Mouse (Mus musculus): ENCODE data around the gene Lamb3. TPM values are rescaled to one million over a fixed set of nuclear protein-coding genes. Genes with fewer than 3 reads are reported as not detected.

Gene Lamb3
- polyA plus RNA-seq, 1 experiment from 2014 or later = 24.4 TPM

DNA sequence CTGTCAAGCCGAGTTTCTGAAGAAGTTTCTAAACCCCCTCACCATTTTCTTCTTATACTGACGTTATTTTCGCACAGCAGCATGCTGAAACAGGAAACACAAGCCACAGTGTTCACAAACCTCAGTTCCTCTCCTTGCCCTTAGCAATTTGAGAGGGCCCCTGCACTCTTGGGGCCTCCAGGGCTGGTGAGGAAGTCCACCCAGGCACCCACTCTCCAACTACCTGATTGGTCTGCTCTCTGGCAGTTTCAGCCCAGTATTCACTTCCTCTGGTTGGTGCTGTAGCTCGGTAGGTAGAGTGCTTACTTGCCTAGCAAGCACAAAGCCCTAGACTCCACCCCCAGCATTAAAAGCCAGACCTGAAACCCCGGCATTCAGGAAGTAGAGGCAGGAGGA, 6.1 kb upstream of the Lamb3 start, which contains the start of gene Traf3ip3:
TSS of gene Traf3ip3 (minus strand) at position 321 of the 396 bp plus-strand sequence.
- ATAC-seq (ENCODE audit: insufficient read depth) (no peak), DNase-seq (peak; percentile 12)
- 51% methylated on average over 5 of the region's 5 CpGs for WGBS
- no peaks in the 10 kb centered on the region for H3K9me3 ChIP-seq (ENCODE audit: low read depth, low read length)
- TF ChIP-seq CTCF (IDR thresholded peaks at IDR 0.05; ENCODE audit: low read depth) = no peak
- H3K27ac ChIP-seq (ENCODE audit: low read depth) = no peak within 1 kb of the TSS
- H3K4me1 ChIP-seq (ENCODE audit: insufficient read depth) = no peaks in the 10 kb centered on the region
- no peak within 1 kb of the TSS for H3K4me2 ChIP-seq
- no peaks in the 10 kb centered on the region for H3K27me3 ChIP-seq (ENCODE audit: insufficient read depth, low read length)
- no peaks in the 10 kb centered on the region for H3K36me3 ChIP-seq (ENCODE audit: insufficient read depth)
- H3K4me3 ChIP-seq (ENCODE audit: low read depth, low read length) = no peak within 1 kb of the TSS
- H3K9ac ChIP-seq = no peak within 1 kb of the TSS

DNA sequence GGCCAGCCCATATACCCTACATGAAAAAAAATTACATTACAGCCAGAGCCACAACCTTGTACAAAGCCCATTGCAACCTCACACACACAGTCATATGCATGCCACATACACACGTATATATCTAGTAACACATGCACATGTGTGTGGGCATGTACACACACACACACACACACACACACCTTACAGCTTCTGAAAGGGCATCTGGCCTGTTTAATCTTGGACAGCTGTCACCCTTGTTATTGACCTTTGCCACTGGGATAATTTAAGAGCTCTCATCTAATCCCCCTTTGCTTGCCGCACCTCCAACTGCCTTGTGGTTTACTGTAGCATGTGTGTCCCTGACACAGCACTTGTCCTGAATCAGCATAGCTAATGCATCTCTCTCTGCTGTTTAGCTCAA, 3.7 kb upstream of the Lamb3 start:
- Histone ChIP-seq H3K9me3 (ENCODE audit: low read depth, low read length) (no peaks in the 10 kb centered on the region), H3K36me3 (ENCODE audit: insufficient read depth) (no peaks in the 10 kb centered on the region), H3K4me2 (no peak overlapping the region), H3K27ac (ENCODE audit: low read depth) (no peak overlapping the region), H3K4me3 (ENCODE audit: low read depth, low read length) (no peak overlapping the region), H3K9ac (no peak overlapping the region), H3K4me1 (ENCODE audit: insufficient read depth) (no peaks in the 10 kb centered on the region), H3K27me3 (ENCODE audit: insufficient read depth, low read length) (no peaks in the 10 kb centered on the region)
- ATAC-seq (ENCODE audit: insufficient read depth) (no peak), DNase-seq (no peak)
- no peak for TF ChIP-seq CTCF (IDR thresholded peaks at IDR 0.05; ENCODE audit: low read depth)
- WGBS = 54% methylated on average over 2 of the region's 2 CpGs

DNA sequence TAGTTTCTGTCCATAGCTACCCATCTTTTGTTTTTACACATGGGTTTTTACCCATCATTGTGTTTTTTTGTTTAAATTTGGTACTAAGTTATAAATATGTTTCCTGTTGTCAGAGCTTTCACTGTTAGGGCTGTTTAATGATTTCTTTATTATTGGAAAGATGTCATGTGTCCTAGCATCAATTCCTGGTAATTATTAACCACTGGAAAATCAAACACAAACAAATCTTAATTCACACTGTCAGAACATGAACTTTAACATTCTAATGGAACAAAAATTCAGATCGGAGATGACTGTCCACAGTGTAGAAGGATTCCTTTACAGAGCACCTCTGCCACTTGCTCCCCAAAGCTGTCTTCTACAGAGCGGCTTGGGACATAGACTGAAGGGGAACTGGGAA, 2.1 kb upstream of the Lamb3 start:
- Histone ChIP-seq H3K4me2 (no peak overlapping the region), H3K4me3 (ENCODE audit: low read depth, low read length) (no peak overlapping the region), H3K27ac (ENCODE audit: low read depth) (no peak overlapping the region), H3K4me1 (ENCODE audit: insufficient read depth) (no peaks in the 10 kb centered on the region), H3K9me3 (ENCODE audit: low read depth, low read length) (no peaks in the 10 kb centered on the region), H3K27me3 (ENCODE audit: insufficient read depth, low read length) (no peaks in the 10 kb centered on the region), H3K9ac (no peak overlapping the region), H3K36me3 (ENCODE audit: insufficient read depth) (no peaks in the 10 kb centered on the region)
- WGBS = 86% methylated on average over 2 of the region's 2 CpGs
- TF ChIP-seq CTCF (IDR thresholded peaks at IDR 0.05; ENCODE audit: low read depth) = no peak
- ATAC-seq (ENCODE audit: insufficient read depth) (no peak), DNase-seq (no peak)

DNA sequence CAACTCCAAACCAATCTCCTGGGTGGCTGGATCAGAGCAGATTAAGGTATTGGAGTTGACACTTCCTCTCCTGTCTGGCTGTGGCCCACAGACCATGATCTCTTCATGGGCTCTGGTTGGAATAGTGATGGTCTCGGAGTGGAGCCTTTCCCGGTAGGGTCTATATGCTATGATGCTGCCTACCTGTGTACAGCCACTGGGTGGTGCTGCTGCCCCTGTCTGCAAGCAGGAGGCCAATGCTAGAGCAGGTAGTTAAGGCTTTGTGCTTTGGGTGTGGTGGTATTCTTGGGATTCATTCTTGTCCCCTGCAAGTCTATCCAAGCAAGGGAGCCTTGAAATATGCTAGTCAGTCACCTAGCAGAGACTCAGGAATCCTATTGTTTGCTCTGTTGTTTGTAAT, 679 bp downstream of the Lamb3 start:
- DNase-seq = peak; percentile 63
- 37% methylated on average over 2 of the region's 2 CpGs for WGBS

DNA sequence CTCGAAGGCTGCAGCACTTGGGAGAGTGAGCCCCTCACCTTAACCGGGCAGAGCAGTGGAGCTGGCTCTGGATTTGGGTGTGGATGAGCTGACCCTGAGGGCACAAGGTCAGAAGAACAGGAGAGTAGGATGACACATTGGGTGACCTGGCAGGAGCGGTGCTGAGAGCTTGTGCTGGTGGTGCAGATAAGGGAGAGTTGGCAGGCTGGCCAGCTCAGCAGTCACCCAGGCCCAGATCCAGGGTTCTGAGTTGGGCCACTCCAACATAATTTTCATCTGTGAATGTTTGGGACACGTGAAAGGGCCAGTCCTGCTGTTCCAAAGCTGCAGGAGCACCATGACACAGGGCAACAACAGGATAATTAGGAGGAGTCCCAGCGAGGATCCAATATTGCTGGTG, 3.9 kb downstream of the Lamb3 start:
- ATAC-seq (ENCODE audit: insufficient read depth) = no peak
- Histone ChIP-seq H3K27me3 (ENCODE audit: insufficient read depth, low read length) (no peaks in the 10 kb centered on the region), H3K4me1 (ENCODE audit: insufficient read depth) (no peaks in the 10 kb centered on the region), H3K4me2 (no peak overlapping the region), H3K4me3 (ENCODE audit: low read depth, low read length) (no peak overlapping the region), H3K27ac (ENCODE audit: low read depth) (no peak overlapping the region), H3K9ac (no peak overlapping the region), H3K36me3 (ENCODE audit: insufficient read depth) (no peaks in the 10 kb centered on the region), H3K9me3 (ENCODE audit: low read depth, low read length) (no peaks in the 10 kb centered on the region)
- 65% methylated on average over 5 of the region's 5 CpGs for WGBS
- DNase-seq = no peak
- no peak for TF ChIP-seq CTCF (IDR thresholded peaks at IDR 0.05; ENCODE audit: low read depth)

More for the DNA sequence above, 679 bp downstream of the Lamb3 start:
- H3K27ac ChIP-seq (ENCODE audit: low read depth) = no peak overlapping the region
- no peaks in the 10 kb centered on the region for H3K4me1 ChIP-seq (ENCODE audit: insufficient read depth)
- no peak overlapping the region for H3K4me3 ChIP-seq (ENCODE audit: low read depth, low read length)
- peak; percentile 81 for TF ChIP-seq CTCF (IDR thresholded peaks at IDR 0.05; ENCODE audit: low read depth)
- no peaks in the 10 kb centered on the region for H3K9me3 ChIP-seq (ENCODE audit: low read depth, low read length)
- no peak overlapping the region for H3K9ac ChIP-seq
- ATAC-seq (ENCODE audit: insufficient read depth) = no peak
- H3K36me3 ChIP-seq (ENCODE audit: insufficient read depth) = no peaks in the 10 kb centered on the region
- no peak overlapping the region for H3K4me2 ChIP-seq
- H3K27me3 ChIP-seq (ENCODE audit: insufficient read depth, low read length) = no peaks in the 10 kb centered on the region

DNA sequence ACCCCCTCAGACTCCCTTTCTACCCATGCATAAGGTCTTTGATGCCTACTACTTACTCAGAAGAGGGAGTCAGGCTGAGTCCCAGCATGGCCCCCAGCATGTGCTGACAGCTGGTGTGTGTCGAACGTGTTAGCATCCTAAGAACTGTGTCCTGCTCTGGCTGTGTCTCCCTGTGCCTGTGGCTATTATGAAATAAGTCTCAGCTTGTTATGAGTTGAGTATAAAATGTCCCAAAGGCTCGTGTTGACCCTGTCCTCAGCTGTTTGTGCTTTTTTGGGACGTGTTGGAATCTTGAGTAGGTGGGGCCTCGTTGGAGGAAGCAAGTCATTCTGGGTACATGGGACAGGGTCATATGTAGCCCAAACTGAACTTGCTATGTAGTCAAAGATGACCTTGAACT, 6.6 kb downstream of the Lamb3 start:
- WGBS = 55% methylated on average over 5 of the region's 5 CpGs
- no peak for ATAC-seq (ENCODE audit: insufficient read depth)

DNA sequence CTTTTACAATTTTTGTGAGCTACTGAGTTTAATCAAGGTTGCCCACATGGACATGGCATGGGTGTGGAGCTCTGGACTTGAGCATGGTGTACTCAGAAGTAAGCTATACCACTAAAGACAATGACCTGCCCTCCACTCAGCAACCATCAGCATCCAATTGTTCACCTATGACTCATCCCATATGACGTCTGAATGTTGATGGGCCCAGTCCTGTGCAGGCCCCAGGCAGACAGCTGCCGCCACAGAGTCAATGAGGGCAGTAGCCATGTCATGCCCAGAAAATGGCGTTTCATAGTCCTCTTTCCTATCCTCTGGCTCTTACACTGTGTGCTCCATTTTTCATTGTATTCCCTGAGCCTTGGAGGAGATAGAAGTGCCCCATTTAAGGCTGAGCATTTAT, 8.5 kb downstream of the Lamb3 start:
- Histone ChIP-seq H3K4me3 (ENCODE audit: low read depth, low read length) (no peak overlapping the region), H3K9ac (no peak overlapping the region), H3K27me3 (ENCODE audit: insufficient read depth, low read length) (no peaks in the 10 kb centered on the region), H3K4me1 (ENCODE audit: insufficient read depth) (no peaks in the 10 kb centered on the region), H3K36me3 (ENCODE audit: insufficient read depth) (no peaks in the 10 kb centered on the region), H3K4me2 (no peak overlapping the region), H3K9me3 (ENCODE audit: low read depth, low read length) (no peaks in the 10 kb centered on the region), H3K27ac (ENCODE audit: low read depth) (no peak overlapping the region)
- 70% methylated on average over 3 of the region's 3 CpGs for WGBS
- no peak for TF ChIP-seq CTCF (IDR thresholded peaks at IDR 0.05; ENCODE audit: low read depth)
- DNase-seq (no peak), ATAC-seq (ENCODE audit: insufficient read depth) (no peak)

More for the DNA sequence above, 6.6 kb downstream of the Lamb3 start:
- Histone ChIP-seq H3K9ac (no peak overlapping the region), H3K27ac (ENCODE audit: low read depth) (no peak overlapping the region), H3K9me3 (ENCODE audit: low read depth, low read length) (no peaks in the 10 kb centered on the region), H3K4me2 (no peak overlapping the region), H3K27me3 (ENCODE audit: insufficient read depth, low read length) (no peaks in the 10 kb centered on the region), H3K4me1 (ENCODE audit: insufficient read depth) (no peaks in the 10 kb centered on the region), H3K4me3 (ENCODE audit: low read depth, low read length) (no peak overlapping the region), H3K36me3 (ENCODE audit: insufficient read depth) (no peaks in the 10 kb centered on the region)
- TF ChIP-seq CTCF (IDR thresholded peaks at IDR 0.05; ENCODE audit: low read depth) = no peak
- no peak for DNase-seq

DNA sequence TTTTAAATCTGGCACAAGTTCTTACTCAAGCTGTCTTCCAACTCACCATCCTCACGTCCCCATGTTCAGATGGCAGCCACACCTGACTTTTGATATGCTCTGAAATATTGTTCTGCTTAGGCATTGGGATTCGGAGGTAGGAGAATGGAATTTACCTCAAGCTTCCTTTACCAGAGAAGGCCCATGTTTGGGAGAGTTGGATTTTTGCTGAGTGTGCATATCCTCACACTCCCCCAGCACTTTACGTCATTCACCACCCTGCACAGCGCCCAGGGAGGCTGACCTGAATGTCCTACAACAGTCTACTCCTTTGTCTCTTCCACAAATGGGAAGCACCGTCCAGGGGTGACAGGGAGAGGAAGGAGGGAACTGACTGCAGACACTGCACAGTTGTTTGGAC, 12.9 kb downstream of the Lamb3 start:
- no peak for TF ChIP-seq CTCF (IDR thresholded peaks at IDR 0.05; ENCODE audit: low read depth)
- WGBS = 52% methylated on average over 5 of the region's 5 CpGs
- Histone ChIP-seq H3K36me3 (ENCODE audit: insufficient read depth) (no peaks in the 10 kb centered on the region), H3K9ac (no peak overlapping the region), H3K27ac (ENCODE audit: low read depth) (no peak overlapping the region), H3K4me2 (no peak overlapping the region), H3K4me1 (ENCODE audit: insufficient read depth) (no peaks in the 10 kb centered on the region), H3K27me3 (ENCODE audit: insufficient read depth, low read length) (no peaks in the 10 kb centered on the region), H3K4me3 (ENCODE audit: low read depth, low read length) (no peak overlapping the region), H3K9me3 (ENCODE audit: low read depth, low read length) (no peaks in the 10 kb centered on the region)
- no peak for DNase-seq
- ATAC-seq (ENCODE audit: insufficient read depth) = no peak

Data from lung, embryonic 14.5 days (tissue).